Mouse (Mus musculus) ES-E14 (cell line): Measurements from ENCODE around the gene Itih5. TPM values are rescaled to one million over a fixed set of nuclear protein-coding genes. Genes with fewer than 3 reads are reported as not detected.

Experiments used
- DNase-seq: peaks from one replicate; pipeline ENCODE4 v3.0.0-alpha.2; 2013; ENCODE audit warnings: low read depth, low spot score
- H3K27ac ChIP-seq: 2 replicates; pipeline ENCODE4 v1.5.1; 2012; ENCODE audit warnings: low read depth, mild to moderate bottlenecking, low read length, moderate library complexity, mixed read lengths; ENCODE audit not compliant: poor library complexity, insufficient read depth, severe bottlenecking
- H3K36me3 ChIP-seq: 2 replicates; pipeline ENCODE4 v1.6.1; 2012; ENCODE audit warnings: mild to moderate bottlenecking, low read length, moderate library complexity, mixed read lengths; ENCODE audit not compliant: control insufficient read depth, poor library complexity, insufficient read depth, severe bottlenecking
- H3K4me1 ChIP-seq, 2 experiments: fragments of 150-350 bp in 1 of 2; sonication (generic) in 1 of 2; 2 replicates each; pipeline ENCODE4 v1.6.1; 2012; ENCODE audit warnings: low read length in 2 of 2, mild to moderate bottlenecking in 1 of 2, mixed read lengths in 1 of 2; ENCODE audit not compliant: control insufficient read depth in 2 of 2, insufficient read depth in 2 of 2, poor library complexity in 1 of 2
- H3K4me3 ChIP-seq, 2 experiments: fragments of 150-350 bp in 1 of 2; sonication (generic) in 1 of 2; 2 replicates each; pipeline ENCODE4 v1.5.1; 2012; ENCODE audit warnings: low read length in 2 of 2, low read depth in 1 of 2, mild to moderate bottlenecking in 1 of 2, mixed read lengths in 1 of 2; ENCODE audit not compliant: insufficient read depth in 1 of 2, poor library complexity in 1 of 2, severe bottlenecking in 1 of 2
- H3K9ac ChIP-seq: 2 replicates; pipeline ENCODE4 v1.6.1; 2012; ENCODE audit warnings: low read depth, mild to moderate bottlenecking, low read length, mixed read lengths; ENCODE audit not compliant: poor library complexity, insufficient read depth, severe bottlenecking
- H3K9me3 ChIP-seq: fragments of 150-350 bp; sonication (generic); 2 replicates; pipeline ENCODE4 v1.6.1; 2012; ENCODE audit warnings: low read depth, mild to moderate bottlenecking, low read length; ENCODE audit not compliant: control insufficient read depth, insufficient read depth
- CHD2 ChIP-seq: IDR thresholded peaks from 2 replicates; pipeline ENCODE4 v1.6.1; 2014; ENCODE audit warnings: mild to moderate bottlenecking, low read depth, low read length, inconsistent platforms
- HCFC1 ChIP-seq: IDR thresholded peaks from 2 replicates; pipeline ENCODE4 v1.6.1; 2012; ENCODE audit warnings: low read length, inconsistent platforms, borderline replicate concordance; ENCODE audit not compliant: insufficient read depth
- MAFK ChIP-seq: IDR thresholded peaks from 2 replicates; pipeline ENCODE4 v1.6.1; 2014; ENCODE audit warnings: mild to moderate bottlenecking, low read depth, low read length, inconsistent platforms; ENCODE audit not compliant: insufficient read depth
- ZC3H11A ChIP-seq: IDR thresholded peaks from 2 replicates; pipeline ENCODE4 v1.6.1; 2012; ENCODE audit warnings: low read depth, mild to moderate bottlenecking, inconsistent platforms, low read length, borderline replicate concordance
- ZNF384 ChIP-seq: IDR thresholded peaks from 2 replicates; pipeline ENCODE4 v1.6.1; 2012; ENCODE audit warnings: low read depth, low read length, inconsistent platforms
- in situ Hi-C, 2 experiments: fragments of 600-800 bp; cut with MboI; formaldehyde crosslinking; loops; one replicate each; pipeline ENCODE4 v1.15.1; 2025; ENCODE audit warnings: low sequenced_read_pairs in 2 of 2, inconsistent platforms in 1 of 2; ENCODE audit not compliant: unreplicated experiment in 2 of 2
- total RNA-seq: library from RNA; depleted of rRNA; stranded (reverse); fragments of 300-350 nt; gene quantifications from 2 replicates; pipeline ENCODE4 v1.2.3, GENCODE M21; 2012

Gene Itih5
- total RNA-seq, 1 experiment: 0.76 TPM

DNA sequence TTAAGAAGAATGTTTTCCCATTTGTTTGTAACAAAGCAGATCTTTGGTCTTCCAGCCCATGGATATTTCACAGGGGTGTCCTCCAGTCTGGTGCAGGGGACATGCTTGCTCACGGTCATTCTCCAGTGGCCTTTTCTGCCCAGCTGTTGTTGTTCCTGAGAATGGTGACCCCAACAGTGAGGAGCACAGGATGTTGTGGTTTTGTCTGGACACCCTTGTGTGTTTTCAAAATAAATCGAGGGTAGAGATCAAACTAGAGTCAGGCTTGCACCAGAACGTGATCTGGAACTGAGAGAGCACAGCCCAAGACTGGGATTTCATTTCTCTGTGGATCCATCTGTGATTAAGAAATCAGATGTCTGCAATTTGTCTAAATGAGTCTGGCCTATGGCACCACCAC lies 40.2 kb downstream of the Itih5 start:
- Histone ChIP-seq H3K9ac (no peak overlapping the region), H3K27ac (no peak overlapping the region), H3K36me3 (no peaks in the 10 kb centered on the region), H3K4me3 (no peak overlapping the region), H3K4me1 (no peaks in the 10 kb centered on the region), H3K9me3 (no peaks in the 10 kb centered on the region)
- no peak for TF ChIP-seq HCFC1
- TF ChIP-seq ZNF384: no peak
- TF ChIP-seq CHD2: no peak
- TF ChIP-seq ZC3H11A: no peak
- no peak for TF ChIP-seq MAFK
- no peak for DNase-seq
- in situ Hi-C loops: no loop called here

DNA sequence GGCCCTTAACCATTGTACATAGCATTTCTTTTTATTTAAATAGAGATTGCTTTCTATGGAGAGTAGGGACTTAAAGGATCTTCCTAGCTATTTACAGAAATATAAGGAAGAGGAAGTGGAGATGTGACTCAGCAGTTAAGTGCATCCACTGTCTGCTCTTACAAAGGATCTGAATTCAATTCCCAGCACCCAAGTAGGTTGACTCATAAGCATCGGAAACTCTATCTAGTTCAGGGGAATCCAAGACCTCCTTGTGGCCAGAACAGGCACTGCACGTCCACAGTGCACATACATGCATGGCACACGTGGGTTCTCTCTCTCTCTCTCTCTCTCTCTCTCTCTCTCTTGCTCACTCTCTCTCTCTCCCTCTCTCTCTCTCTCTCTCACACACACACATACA lies 41.8 kb downstream of the Itih5 start:
- Histone ChIP-seq H3K36me3 (no peaks in the 10 kb centered on the region), H3K9ac (no peak overlapping the region), H3K27ac (no peak overlapping the region), H3K4me1 (no peaks in the 10 kb centered on the region), H3K9me3 (no peaks in the 10 kb centered on the region), H3K4me3 (no peak overlapping the region)
- in situ Hi-C loops: no loop called here
- TF ChIP-seq ZC3H11A (0 out of 2 replicates have a peak, but pooled peaks have one; percentile 3), HCFC1 (no peak), CHD2 (no peak)
- peak; percentile 27 for DNase-seq

DNA sequence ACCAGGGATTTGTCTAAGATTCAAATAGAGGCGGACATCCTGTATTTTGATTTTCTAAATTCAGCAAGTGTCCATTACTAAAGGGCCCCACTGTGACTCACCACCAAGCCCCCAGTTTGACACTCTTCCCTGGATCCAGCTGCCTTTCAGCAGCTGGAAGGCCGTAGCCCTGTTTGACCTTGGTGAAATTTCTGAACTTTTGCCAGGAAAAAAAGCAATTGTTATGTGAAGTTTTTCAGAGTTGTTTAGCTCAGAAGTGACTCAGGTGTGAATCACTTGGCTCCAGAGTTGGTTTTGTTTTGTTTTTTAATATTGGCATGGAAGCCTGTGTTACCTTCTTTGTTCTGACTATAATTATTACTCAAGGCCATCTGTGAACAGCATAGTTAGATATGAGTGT lies 46.0 kb downstream of the Itih5 start:
- DNase-seq: no peak
- in situ Hi-C loops: no loop called here
- Histone ChIP-seq H3K9me3 (no peaks in the 10 kb centered on the region), H3K9ac (no peak overlapping the region), H3K4me1 (no peaks in the 10 kb centered on the region), H3K27ac (no peak overlapping the region), H3K4me3 (no peak overlapping the region), H3K36me3 (no peaks in the 10 kb centered on the region)
- no peak for TF ChIP-seq HCFC1
- no peak for TF ChIP-seq MAFK
- no peak for TF ChIP-seq CHD2
- no peak for TF ChIP-seq ZNF384
- TF ChIP-seq ZC3H11A: no peak

DNA sequence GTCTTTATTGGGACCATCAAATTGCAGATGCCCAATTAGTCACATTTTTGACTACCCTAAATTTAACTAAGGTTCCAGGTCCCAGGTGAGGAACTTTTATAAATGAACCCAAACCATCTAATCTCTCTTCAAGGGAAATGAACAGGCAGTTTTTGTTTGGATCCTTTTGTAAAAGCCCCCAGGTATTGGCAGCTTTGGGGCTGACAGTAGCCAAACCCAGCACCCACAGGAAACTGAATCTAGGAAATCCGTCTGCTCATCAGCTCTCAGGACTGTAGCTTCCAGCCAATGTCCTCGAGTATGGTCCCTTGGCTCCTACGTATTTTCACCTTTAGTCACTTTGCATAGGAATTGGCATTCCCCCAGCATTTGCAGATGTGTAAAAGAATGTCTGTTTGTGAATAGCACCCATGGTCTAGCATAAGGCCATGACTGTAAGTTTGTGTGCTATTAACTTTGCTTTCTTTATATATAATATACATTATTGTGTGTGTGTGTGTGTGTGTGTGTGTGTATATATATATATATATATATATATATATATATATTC lies 47.4 kb downstream of the Itih5 start:
- no peak for DNase-seq
- in situ Hi-C loops: no loop called here

DNA sequence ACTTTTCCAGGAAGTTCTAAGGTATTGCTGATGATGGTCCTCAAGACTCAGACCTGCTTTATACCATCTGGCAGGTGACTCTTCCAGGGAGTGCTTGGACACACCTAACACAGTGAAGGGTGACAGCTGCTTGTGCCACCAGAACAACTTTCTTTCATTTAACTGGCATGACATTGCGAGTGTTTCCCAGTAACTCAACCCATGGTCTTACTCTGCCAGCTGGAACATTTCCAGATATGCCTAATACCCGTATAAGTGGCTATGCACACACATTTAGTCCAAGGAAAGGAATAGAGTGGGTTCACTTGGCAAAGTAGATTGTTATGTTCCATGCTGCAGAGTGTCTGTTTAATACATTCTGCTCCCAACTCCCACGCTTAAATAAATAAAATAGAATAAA lies 50.9 kb downstream of the Itih5 start:
- Histone ChIP-seq H3K4me3 (no peak overlapping the region), H3K4me1 (no peaks in the 10 kb centered on the region), H3K9ac (no peak overlapping the region), H3K9me3 (no peaks in the 10 kb centered on the region), H3K27ac (no peak overlapping the region), H3K36me3 (no peaks in the 10 kb centered on the region)
- TF ChIP-seq HCFC1: no peak
- no peak for TF ChIP-seq MAFK
- TF ChIP-seq ZC3H11A: no peak
- TF ChIP-seq ZNF384: no peak
- no peak for TF ChIP-seq CHD2
- no peak for DNase-seq
- in situ Hi-C loops: no loop called here

More for the DNA sequence above, 47.4 kb downstream of the Itih5 start:
- H3K36me3 ChIP-seq: no peaks in the 10 kb centered on the region
- H3K27ac ChIP-seq: no peak overlapping the region
- no peaks in the 10 kb centered on the region for H3K4me1 ChIP-seq
- no peak for TF ChIP-seq HCFC1
- no peak for TF ChIP-seq ZNF384
- no peak for TF ChIP-seq ZC3H11A
- TF ChIP-seq CHD2: no peak
- no peak for TF ChIP-seq MAFK
- no peak overlapping the region for H3K4me3 ChIP-seq
- H3K9ac ChIP-seq: no peak overlapping the region
- H3K9me3 ChIP-seq: no peaks in the 10 kb centered on the region
